Mouse (Mus musculus) lung, postnatal 14 days (tissue): ENCODE data around the gene Xntrpc.
A peak's percentile ranks its signal among the peaks of the same experiment; 100 is the strongest.
"Not testable (repeated sequence)": the region's sequence is repeated elsewhere in the genome, so short reads cannot be mapped to it uniquely, and the experiment has no call there.

ENCODE experiments used
- DNase-seq: peaks from one replicate; pipeline ENCODE4 v3.0.0; 2021

Xntrpc gene

GRCm38 (mm10) chr7:102065046-102065891 is at the start of gene Xntrpc, which contains the start of the genes Rnf121 and Xndc1:
Xntrpc (plus strand) TSS chr7:102065713.
Rnf121 (minus strand) TSS chr7:102065469.
Xndc1 (plus strand) TSS chr7:102065511.
- peak; percentile 89 for DNase-seq

DNA sequence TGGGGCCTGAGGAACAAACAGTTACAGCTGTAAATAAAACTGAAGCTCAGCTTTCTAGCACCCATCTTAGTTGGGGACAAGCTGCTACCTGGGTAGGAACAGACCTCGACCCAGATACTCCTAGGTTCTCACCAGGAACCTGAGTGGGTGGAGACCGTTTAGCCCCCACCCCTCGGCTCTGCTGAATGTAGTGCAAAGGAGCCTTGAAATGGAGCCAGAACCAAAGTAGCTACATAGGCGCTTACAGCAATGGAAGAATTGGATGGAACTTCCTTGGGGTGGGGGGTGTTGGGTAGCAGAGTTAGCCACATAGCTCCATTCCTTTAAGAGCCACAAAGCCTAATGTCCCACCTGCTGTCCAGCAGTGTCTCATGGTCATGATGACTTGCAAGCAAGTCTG is 48.6 kb upstream of the Xntrpc start:
- DNase-seq: no peak

- DNase-seq: no peak
These were observed 48.1 kb upstream of the Xntrpc start for GRCm38 (mm10) chr7:102017452-102017851.

DNA sequence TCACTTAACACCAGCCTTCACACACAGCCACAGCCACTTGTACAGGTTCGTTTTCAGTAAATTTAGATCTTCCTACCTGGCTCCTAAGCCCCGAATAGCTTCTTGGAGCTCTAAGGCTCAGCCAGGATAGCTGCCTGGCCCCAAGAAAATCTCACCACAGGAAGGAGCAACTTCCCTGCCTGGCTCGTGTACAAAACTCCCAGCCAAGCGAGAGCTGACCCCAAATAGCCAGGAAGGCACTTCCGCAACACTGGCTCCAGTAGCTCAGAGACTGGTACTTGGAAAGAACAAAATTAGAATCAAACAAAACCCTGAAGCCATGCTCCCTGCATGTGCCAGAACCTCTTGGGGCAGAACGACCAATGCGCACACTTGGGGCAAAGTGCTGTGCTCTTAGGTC is 47.5 kb upstream of the Xntrpc start:
- peak; percentile 36 for DNase-seq

DNA sequence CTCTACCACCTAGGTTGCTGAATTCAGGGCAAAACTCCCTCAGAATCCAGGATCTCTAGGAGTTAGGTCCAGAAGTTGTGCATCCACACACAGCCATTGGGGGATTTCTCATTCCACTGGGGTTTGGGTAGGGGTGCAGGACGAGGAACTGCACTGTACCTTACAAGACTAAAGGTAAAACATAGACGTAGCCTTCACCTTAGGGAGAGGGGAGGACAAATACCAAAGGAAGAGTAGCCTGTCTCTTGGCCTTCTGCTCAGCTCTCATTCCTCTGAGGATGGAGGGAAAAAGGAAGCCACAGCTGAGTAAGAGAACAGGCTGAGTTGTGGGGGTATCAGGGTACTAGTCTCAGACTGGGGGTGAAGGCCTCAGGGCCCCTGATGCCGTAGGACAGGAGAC is 46.9 kb upstream of the Xntrpc start, which contains the start of gene Il18bp:
Il18bp (minus strand) TSS at position 101 of the 400 bp plus-strand sequence.
- no peak for DNase-seq

- DNase-seq: no peak
These were observed 46.2 kb upstream of the Xntrpc start for GRCm38 (mm10) chr7:102019362-102019761.

DNA sequence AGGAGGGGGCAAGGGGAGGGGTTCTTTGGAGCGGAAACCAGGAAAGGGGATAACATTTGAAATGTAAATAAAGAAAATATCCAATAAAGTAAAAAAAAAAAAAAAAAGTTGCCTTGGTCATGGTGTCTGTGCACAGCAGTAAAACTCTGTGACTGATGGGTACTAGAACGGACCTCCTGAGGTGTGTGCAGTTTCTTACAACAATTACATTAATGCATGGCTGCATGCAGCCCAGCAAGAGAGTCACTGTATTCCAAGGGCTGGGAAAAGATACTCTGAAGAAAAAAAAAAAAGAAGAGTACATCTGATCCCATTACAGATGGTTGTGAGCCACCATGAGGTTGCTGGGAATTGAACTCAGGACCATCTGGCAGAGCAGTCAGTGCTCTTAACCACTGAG is 44.6 kb upstream of the Xntrpc start:
- not testable (repeated sequence) for DNase-seq

- no peak for DNase-seq
These were observed 41.7 kb upstream of the Xntrpc start for GRCm38 (mm10) chr7:102023821-102024220.

- DNase-seq: no peak
These were observed 40.1 kb upstream of the Xntrpc start for GRCm38 (mm10) chr7:102025187-102026119.

DNA sequence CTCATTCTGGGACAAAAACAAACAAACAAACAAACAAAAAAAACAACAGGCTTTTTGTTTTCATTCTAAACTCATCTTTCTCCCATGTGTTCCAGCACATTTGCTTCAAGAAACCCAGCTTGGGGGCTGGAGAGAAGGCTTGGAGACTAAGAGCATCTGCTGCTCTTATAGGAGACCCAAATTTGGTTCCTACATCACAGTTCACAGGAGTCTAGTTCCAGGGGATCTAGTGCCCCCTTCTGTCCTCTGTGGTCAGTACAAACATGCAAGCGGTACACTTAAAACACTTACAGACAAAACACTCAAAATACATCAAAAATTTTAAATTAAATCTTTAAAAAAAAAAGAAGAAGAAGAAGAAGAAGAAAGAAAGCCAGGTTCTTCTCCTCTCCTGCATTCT is 30.6 kb upstream of the Xntrpc start:
- DNase-seq: no peak

DNA sequence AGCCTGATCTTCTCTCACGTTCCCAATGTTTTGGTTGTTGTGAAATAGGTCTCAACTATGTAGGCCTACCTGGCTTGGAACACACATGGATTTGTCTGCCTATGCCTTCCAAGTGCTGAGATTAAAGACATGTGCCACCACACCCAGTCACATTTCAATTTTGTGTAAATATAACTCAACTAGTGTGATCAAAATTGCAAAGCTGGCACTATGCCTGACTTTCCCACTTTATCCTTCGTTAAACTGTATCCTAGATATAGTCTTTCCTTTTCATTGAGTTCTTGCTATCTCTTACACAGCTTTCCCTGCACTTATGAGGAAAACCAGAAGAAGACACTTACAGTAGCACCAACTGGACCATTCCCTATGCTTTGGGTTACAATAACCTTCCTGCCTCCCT is 30.0 kb upstream of the Xntrpc start:
- DNase-seq: no peak

DNA sequence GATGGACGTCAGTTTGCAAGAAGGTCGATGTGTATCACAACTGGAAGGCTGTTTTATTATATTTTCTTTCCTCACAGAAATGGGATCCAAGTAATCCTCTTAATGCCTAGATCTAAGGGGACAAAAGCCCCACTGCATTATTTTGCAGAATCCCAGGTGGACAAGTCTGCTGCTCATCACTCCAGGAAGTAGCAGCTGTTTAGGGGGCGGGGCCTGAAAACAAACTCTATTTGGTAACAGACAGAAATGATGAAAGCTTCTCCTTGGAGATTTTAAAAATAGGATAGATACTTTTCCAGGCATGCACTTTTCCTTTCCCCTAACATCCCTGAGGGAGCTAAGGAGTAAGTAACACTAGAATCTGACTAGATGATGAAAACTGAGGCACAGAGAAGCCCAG is 28.2 kb upstream of the Xntrpc start:
- no peak for DNase-seq

- no peak for DNase-seq
These were observed 23.2 kb upstream of the Xntrpc start for GRCm38 (mm10) chr7:102042314-102042713.

DNA sequence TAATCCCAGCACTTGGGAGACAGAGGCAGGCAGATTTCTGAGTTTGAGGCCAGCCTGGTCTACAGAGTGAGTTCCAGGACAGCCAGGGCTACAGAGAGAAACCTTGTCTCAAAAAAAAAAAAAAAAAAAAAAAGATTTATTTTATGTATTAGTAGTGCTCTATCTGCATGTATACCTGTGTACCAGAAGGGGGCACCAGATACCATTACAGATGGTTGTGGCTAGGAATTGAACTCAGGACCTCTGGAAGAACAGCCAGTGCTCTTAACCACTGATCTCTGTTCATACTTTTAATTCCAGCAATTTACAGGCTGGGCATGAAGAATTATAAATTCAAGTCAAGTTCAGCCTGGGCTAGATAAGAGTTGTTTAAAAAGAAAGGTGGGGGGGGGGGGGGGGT is 17.0 kb upstream of the Xntrpc start:
- not testable (repeated sequence) for DNase-seq

DNA sequence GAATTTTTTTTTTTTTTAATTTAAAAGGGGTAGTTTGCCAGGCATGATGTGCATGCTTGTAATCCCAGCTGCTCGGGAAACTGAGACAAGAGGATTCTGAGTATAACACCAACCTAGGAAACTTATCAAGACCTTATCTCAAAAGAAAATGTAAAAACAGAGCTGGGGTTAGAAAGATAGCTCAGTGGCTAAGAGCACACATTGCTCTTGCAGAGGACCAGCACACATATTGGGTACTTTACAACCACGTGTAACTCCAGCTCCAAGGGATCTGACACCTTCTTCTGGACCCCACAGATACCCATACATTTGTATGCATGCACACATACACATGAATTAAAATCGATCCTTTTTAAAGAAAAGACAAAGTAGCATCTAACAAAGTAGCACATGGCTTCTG is 4.2 kb upstream of the Xntrpc start:
- DNase-seq: no peak

DNA sequence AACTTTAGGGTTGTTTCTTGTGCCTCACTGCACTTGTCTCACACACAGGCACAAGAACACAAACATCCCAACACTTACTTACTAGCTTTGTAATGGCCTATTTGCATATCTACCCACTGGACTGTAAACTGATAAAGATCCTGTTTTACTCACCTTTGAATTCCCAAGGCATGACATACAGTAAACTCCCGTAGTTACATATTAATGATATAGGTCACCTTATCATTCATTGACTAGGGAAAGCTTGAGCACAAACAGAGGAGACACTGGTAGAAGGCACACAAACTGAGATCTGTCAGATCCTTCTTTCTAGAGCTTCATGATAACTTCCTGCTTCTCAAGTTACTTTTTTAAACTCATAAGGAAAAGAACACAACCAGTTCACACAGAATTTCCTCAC is 3.3 kb upstream of the Xntrpc start:
- DNase-seq: no peak

GRCm38 (mm10) chr7:102063891-102064290 is 1.6 kb upstream of the Xntrpc start:
- no peak for DNase-seq

- DNase-seq: no peak
These were observed 863 bp upstream of the Xntrpc start for GRCm38 (mm10) chr7:102064655-102065045.

- no peak for DNase-seq
These were observed 850 bp downstream of the Xntrpc start for GRCm38 (mm10) chr7:102066363-102066762.

DNA sequence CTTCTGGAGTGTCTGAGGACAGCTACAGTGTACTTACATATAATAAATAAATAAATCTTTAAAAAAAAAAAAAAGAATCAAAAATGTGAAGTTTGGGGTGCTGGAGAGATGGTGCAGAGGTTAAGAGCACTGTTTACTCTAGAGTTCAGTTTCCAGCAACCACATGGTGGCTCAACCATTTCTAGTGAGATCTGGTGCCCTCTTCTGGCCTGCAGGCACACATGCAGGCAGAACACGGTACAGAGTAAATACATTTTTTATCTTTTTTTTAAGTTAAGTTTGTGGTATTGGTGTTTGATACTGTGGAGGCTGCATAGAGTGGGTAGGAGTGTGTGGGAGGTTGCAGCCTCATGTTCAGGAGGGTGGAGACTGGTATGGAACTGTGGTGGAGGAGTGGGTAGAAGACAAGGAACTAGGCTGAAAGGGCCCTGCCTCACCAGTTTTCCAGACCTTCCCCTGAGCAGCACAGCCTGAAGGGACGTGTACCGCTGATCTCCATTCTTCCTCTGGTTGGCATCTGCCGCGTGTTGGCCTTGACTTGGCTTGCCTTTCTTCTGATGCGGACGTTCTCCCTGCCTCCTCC is 11.3 kb downstream of the Xntrpc start:
- DNase-seq: peak; percentile 35

- peak; percentile 46 for DNase-seq
These were observed 13.0 kb downstream of the Xntrpc start for GRCm38 (mm10) chr7:102078517-102078916.

DNA sequence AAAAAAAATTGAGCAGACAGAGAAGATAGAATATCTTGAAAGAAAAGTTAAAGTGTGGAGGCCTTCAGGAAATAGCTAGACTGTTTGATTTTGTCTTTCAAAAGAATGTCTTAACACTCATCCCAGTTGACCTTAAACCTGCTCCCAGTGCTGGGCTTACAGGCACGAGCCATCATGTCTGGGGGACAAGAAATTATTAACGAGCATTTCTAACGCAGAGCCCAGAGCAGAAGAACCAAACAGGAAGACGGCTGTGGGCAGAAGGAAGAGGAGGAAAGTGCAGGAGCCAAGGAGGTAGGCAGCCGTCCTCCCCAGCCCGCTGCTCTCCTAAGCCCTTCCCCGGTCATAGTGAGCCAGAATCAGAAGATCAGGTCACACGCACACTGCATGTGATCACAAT is 14.8 kb downstream of the Xntrpc start:
- DNase-seq: no peak

GRCm38 (mm10) chr7:102081784-102082183 is 16.3 kb downstream of the Xntrpc start:
- no peak for DNase-seq
